Mouse (Mus musculus): ENCODE results near the gene Acss3.

- no peak for TF ChIP-seq FLI1 (IDR thresholded peaks at IDR 0.05; ENCODE audit: low read length)
- no peak for TF ChIP-seq GATA1 (IDR thresholded peaks at IDR 0.05; ENCODE audit: borderline replicate concordance, low read length)
These were observed 209.2 kb downstream of the Acss3 start for GRCm38 (mm10) chr10:106914275-106914674.

Data from megakaryocyte, embryonic 14.5 days (primary cell).